Mouse (Mus musculus): ENCODE measurements around the gene Gm8914. TPM values are rescaled to one million over a fixed set of nuclear protein-coding genes. Genes with fewer than 3 reads are reported as not detected.

Gene Gm8914
- total RNA-seq (2023), result not detected

GRCm38 (mm10) chrX:91479826-91480225, at the start of gene Gm8914:
Gm8914 (plus strand) TSS chrX:91480126.

Other genes starting within 250 kb of the Gm8914 start
- not detected for gene Mageb2, start 148.4 kb upstream of the Gm8914 start, total RNA-seq (2023)
- gene Gm5072, start 87.6 kb upstream of the Gm8914 start, total RNA-seq (2023), result not detected
- not detected for gene 1700084M14Rik, start 95.8 kb downstream of the Gm8914 start, total RNA-seq (2023)
- not detected for gene Gm14781, start 152.1 kb downstream of the Gm8914 start, total RNA-seq (2023)